Mouse (Mus musculus): Measurements from ENCODE around the gene Blcap. TPM values are rescaled to one million over a fixed set of nuclear protein-coding genes. Genes with fewer than 3 reads are reported as not detected.

Blcap gene
- polyA plus RNA-seq, 1 experiment from 2014 or later, result 49.8 TPM

DNA sequence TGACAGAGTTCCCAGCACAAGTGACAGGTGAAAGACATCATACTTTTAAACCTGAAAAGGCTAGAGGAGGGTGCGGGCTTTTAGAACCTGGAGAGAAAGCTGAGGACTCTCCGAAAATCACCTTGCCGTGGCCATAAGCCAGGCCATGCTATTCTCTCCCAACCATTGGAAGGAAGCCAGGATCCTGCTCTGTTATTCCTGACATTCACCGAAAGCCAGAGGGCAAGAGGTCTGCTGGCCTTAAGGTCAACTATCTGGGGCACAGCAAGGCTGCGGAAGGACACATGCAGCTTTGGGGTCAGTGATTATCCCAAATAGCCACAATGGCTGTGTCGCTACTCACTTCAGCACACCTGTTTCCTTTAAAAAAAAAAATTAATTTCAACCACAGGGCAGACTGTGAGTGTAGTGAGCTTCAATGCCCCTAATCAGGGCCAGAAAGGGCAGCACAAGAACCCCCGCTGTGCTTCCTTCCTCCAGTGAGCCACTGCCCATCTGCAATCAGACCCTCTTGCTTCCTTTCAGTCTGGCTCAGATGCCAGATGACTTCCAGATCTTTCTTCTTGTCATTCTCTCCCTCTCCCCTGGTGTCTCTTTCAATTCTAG lies 34.5 kb downstream of the Blcap start:
- no peak for DNase-seq
- 47% methylated on average over 7 of the region's 7 CpGs for WGBS
- Histone ChIP-seq H3K27me3 (ENCODE audit: insufficient read depth, low read length) (no peaks in the 10 kb centered on the region), H3K4me3 (ENCODE audit: low read depth, low read length) (no peak overlapping the region), H3K4me2 (no peak overlapping the region), H3K9ac (no peak overlapping the region; the same call in 1 of the 2 replicates), H3K4me1 (ENCODE audit: insufficient read depth) (peaks cover 11% of the 10 kb centered on the region), H3K36me3 (ENCODE audit: insufficient read depth) (no peaks in the 10 kb centered on the region), H3K27ac (ENCODE audit: low read depth) (peak overlapping the region; percentile 73), H3K9me3 (ENCODE audit: low read depth, low read length) (no peaks in the 10 kb centered on the region)
- no peak for TF ChIP-seq CTCF (IDR thresholded peaks at IDR 0.05; ENCODE audit: low read depth)
- no peak for ATAC-seq (ENCODE audit: insufficient read depth)

DNA sequence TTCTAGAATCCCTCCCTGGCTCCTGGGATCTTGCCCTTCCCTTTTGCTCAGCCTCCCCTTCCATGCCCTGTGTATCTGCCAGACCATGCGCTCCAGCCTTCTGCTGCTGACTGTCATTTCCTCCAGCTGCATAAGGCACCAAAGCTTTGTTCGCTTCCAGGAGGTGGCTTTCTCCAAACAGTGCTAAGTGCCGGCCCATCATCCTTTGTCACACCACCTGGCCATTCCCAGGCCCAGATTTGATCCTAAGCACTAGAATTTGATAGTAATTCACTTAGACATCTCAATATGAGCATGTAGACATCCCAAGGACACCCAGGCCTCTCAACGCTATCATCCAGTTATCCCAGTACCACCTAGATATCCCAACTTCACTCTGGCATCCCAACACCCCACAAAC lies 36.9 kb downstream of the Blcap start:
- ATAC-seq (ENCODE audit: insufficient read depth), result no peak

DNA sequence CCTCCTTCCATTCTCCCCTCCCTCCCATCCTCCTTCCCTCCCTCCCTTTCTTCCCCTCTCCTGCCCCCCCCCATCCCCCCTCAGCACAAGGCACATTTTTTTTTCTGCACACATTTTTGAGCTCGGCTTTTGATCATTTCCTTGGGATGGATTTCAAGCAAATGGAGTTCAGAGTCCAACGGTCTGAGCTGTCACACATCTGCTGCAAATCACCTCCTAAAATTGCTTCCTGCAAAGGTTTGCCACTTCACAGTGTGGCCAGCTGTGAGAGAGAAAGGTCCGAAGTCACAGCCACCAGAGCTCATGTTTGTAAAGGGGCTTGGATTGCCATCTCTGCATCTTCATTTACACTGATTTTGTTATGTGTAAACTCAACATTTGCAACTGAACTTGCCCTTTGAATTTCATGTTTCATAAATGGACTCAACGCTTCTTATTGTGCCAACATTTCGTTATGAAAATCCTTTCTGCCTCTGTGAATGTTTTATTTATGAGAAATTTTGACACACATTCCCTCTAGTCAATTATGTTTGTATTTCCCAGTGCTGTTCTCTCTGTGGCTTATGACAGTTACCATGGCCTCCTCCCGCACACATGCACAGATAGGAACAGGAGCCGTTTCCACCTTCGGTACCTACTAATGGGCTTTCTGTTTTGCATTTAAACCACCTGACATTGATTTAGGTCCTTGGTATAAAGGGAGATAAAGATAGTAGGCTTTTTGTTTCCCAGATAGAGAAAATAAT lies 39.2 kb downstream of the Blcap start:
- no peak overlapping the region for H3K27ac ChIP-seq (ENCODE audit: low read depth)
- TF ChIP-seq CTCF (IDR thresholded peaks at IDR 0.05; ENCODE audit: low read depth), result no peak
- H3K4me1 ChIP-seq (ENCODE audit: insufficient read depth), result peaks cover 7% of the 10 kb centered on the region
- H3K4me2 ChIP-seq, result no peak overlapping the region
- 30% methylated on average over 8 of the region's 8 CpGs for WGBS
- DNase-seq, result peak; percentile 15
- no peaks in the 10 kb centered on the region for H3K9me3 ChIP-seq (ENCODE audit: low read depth, low read length)
- no peak overlapping the region for H3K4me3 ChIP-seq (ENCODE audit: low read depth, low read length)
- H3K9ac ChIP-seq, result no peak overlapping the region
- H3K36me3 ChIP-seq (ENCODE audit: insufficient read depth), result no peaks in the 10 kb centered on the region
- H3K27me3 ChIP-seq (ENCODE audit: insufficient read depth, low read length), result no peaks in the 10 kb centered on the region
- no peak for ATAC-seq (ENCODE audit: insufficient read depth)

More for the DNA sequence above, 36.9 kb downstream of the Blcap start:
- Histone ChIP-seq H3K9me3 (ENCODE audit: low read depth, low read length) (no peaks in the 10 kb centered on the region), H3K27me3 (ENCODE audit: insufficient read depth, low read length) (no peaks in the 10 kb centered on the region), H3K36me3 (ENCODE audit: insufficient read depth) (no peaks in the 10 kb centered on the region), H3K4me2 (no peak overlapping the region), H3K4me3 (ENCODE audit: low read depth, low read length) (no peak overlapping the region), H3K4me1 (ENCODE audit: insufficient read depth) (peaks cover 8% of the 10 kb centered on the region), H3K27ac (ENCODE audit: low read depth) (no peak overlapping the region), H3K9ac (no peak overlapping the region)
- no peak for DNase-seq
- WGBS, result 69% methylated on average over 4 of the region's 4 CpGs
- TF ChIP-seq CTCF (IDR thresholded peaks at IDR 0.05; ENCODE audit: low read depth), result no peak

DNA sequence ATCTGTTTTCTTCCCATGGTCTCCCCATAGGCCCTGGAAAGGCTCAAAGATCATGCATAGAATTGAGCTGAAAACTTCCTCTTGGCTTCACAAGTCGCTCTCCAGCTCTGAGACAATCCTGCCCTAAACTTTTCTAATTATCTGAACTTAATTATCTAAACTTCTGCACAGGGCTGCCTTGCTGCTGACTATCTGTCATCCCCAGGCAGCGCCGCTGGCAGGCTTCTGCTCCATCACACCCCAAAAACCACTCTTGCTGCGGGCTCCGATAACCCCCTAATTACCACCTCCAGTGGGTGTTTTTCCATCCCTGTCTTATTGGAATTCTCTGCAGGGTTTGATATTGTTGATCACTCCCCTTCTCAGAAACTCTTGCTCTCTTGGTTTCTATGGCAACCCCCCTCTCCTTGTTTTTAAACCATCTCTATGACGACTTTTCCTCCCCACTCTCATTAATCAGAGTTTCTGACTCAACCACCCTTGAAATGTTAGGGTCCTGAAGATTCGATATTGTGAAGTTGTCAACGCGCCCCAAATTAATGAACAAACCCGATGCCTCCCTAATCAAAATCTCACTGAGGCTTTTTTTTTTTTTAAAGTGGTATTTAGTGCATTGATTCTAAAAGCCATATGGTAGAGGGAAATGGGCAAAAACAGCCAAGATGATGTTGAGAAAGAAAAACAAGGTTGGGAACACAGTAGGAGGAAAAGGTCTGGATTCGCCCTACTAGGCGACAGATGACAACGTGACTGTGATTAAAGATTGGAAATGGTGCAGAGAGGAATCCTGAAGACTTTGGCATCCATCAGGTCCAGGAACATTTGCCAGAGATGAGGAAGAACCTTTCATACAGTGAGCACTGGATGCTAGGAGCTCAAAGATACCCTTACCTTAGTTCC lies 40.8 kb downstream of the Blcap start:
- WGBS, result 58% methylated on average over 13 of the region's 13 CpGs
- H3K27me3 ChIP-seq (ENCODE audit: insufficient read depth, low read length), result no peaks in the 10 kb centered on the region
- H3K9me3 ChIP-seq (ENCODE audit: low read depth, low read length), result no peaks in the 10 kb centered on the region
- H3K4me2 ChIP-seq, result no peak overlapping the region
- no peak overlapping the region for H3K9ac ChIP-seq
- DNase-seq, result no peak
- H3K4me3 ChIP-seq (ENCODE audit: low read depth, low read length), result no peak overlapping the region
- no peaks in the 10 kb centered on the region for H3K36me3 ChIP-seq (ENCODE audit: insufficient read depth)
- TF ChIP-seq CTCF (IDR thresholded peaks at IDR 0.05; ENCODE audit: low read depth), result no peak
- no peak for ATAC-seq (ENCODE audit: insufficient read depth)
- H3K27ac ChIP-seq (ENCODE audit: low read depth), result no peak overlapping the region
- H3K4me1 ChIP-seq (ENCODE audit: insufficient read depth), result 0 out of 2 replicates have a peak, but pooled peaks cover 3% of the 10 kb centered on the region

DNA sequence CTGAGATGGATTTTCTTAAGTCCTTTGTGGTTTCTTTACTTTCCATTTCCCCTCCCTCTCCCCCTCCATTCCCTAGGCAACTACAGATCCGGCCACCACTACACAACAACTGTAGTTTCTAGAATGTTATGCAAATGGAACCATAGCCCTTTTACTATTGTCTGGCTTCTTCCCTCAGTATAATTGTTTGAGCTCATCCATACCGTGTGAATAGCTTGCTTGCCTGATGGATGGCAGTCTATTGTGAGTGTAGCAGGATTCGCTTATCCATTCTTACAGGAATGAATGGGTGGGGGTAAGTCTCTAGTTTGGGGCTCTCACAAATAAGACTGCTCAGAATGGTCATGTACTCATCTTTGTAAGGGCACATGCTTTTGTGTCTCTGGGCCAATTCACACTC lies 48.5 kb downstream of the Blcap start:
- ATAC-seq (ENCODE audit: insufficient read depth) (no peak), DNase-seq (no peak)
- Histone ChIP-seq H3K4me1 (ENCODE audit: insufficient read depth) (no peaks in the 10 kb centered on the region), H3K27me3 (ENCODE audit: insufficient read depth, low read length) (no peaks in the 10 kb centered on the region), H3K9me3 (ENCODE audit: low read depth, low read length) (no peaks in the 10 kb centered on the region), H3K4me2 (no peak overlapping the region), H3K36me3 (ENCODE audit: insufficient read depth) (no peaks in the 10 kb centered on the region), H3K27ac (ENCODE audit: low read depth) (no peak overlapping the region), H3K4me3 (ENCODE audit: low read depth, low read length) (no peak overlapping the region), H3K9ac (no peak overlapping the region)
- WGBS, result 76% methylated on average over 3 of the region's 3 CpGs
- no peak for TF ChIP-seq CTCF (IDR thresholded peaks at IDR 0.05; ENCODE audit: low read depth)

DNA sequence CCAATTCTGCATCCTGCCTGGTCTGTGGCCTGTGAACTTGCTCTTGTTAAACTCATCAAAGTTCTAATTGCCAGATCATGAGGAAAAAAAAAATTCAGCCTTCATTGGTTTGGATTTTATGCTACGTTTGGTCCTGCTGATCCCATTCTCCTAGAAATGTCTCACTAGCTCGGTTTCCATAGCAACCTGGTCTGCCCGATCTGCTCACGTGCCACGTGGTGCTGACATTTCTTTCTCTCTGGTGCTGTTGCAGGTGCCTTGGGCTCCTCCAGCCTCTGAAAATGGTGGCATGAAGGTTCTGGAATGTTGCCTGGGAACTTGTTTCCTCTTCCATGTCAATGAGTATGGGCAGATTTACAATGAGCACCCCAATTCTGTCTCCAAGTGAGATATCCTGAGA lies 50.6 kb downstream of the Blcap start:
- Histone ChIP-seq H3K36me3 (ENCODE audit: insufficient read depth) (no peaks in the 10 kb centered on the region), H3K9ac (no peak overlapping the region), H3K9me3 (ENCODE audit: low read depth, low read length) (no peaks in the 10 kb centered on the region), H3K4me3 (ENCODE audit: low read depth, low read length) (no peak overlapping the region), H3K4me1 (ENCODE audit: insufficient read depth) (no peaks in the 10 kb centered on the region), H3K27me3 (ENCODE audit: insufficient read depth, low read length) (no peaks in the 10 kb centered on the region), H3K4me2 (no peak overlapping the region), H3K27ac (ENCODE audit: low read depth) (no peak overlapping the region)
- 25% methylated on average over 5 of the region's 5 CpGs for WGBS
- ATAC-seq (ENCODE audit: insufficient read depth) (no peak), DNase-seq (peak; percentile 63)
- no peak for TF ChIP-seq CTCF (IDR thresholded peaks at IDR 0.05; ENCODE audit: low read depth)

DNA sequence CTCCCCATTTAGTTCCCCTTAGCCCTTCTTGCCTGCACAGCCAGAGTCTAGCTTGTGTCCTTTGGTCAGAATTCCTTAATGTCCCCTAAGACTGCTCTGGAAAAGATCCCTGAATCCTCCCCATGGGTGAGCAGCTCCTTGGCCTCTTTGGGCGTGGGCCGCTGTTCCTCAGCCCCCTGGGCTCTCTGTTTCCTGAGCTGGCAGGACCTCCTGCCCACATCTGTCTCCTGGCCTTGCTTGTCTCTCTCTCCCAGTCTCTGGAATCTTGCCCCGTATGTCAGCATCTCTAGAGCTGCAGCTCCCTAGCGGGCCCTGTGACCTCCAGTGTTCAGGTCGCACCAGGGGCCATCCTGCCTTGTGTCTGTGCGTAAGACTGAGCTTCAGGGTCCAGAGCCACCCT lies 51.6 kb downstream of the Blcap start:
- ATAC-seq (ENCODE audit: insufficient read depth) (no peak), DNase-seq (no peak)
- Histone ChIP-seq H3K4me3 (ENCODE audit: low read depth, low read length) (no peak overlapping the region), H3K9me3 (ENCODE audit: low read depth, low read length) (no peaks in the 10 kb centered on the region), H3K9ac (no peak overlapping the region), H3K36me3 (ENCODE audit: insufficient read depth) (no peaks in the 10 kb centered on the region), H3K4me2 (no peak overlapping the region), H3K27ac (ENCODE audit: low read depth) (no peak overlapping the region), H3K27me3 (ENCODE audit: insufficient read depth, low read length) (no peaks in the 10 kb centered on the region), H3K4me1 (ENCODE audit: insufficient read depth) (no peaks in the 10 kb centered on the region)
- no peak for TF ChIP-seq CTCF (IDR thresholded peaks at IDR 0.05; ENCODE audit: low read depth)
- WGBS, result 61% methylated on average over 6 of the region's 6 CpGs
